Mouse (Mus musculus) forebrain, embryonic 13.5 days (tissue): Measurements from ENCODE around the gene Zc3h14. TPM values are rescaled to one million over a fixed set of nuclear protein-coding genes. Genes with fewer than 3 reads are reported as not detected.

ENCODE experiments used
- ATAC-seq: fragments of 200-750 bp; cut with Nextera tagmentation; 2 replicates; pipeline ENCODE4 v1.8.0; 2017
- H3K27ac ChIP-seq: fragments of 300-500 bp; sonication (generic); 2 replicates; pipeline ENCODE4 v1.5.1; 2015; ENCODE audit warnings: inconsistent platforms, mild to moderate bottlenecking, moderate library complexity
- H3K27me3 ChIP-seq: fragments of 300-500 bp; sonication (generic); 2 replicates; pipeline ENCODE4 v1.6.1; 2015; ENCODE audit warnings: mild to moderate bottlenecking, inconsistent platforms
- H3K36me3 ChIP-seq: fragments of 300-500 bp; sonication (generic); 2 replicates; pipeline ENCODE4 v1.6.1; 2015; ENCODE audit warnings: mild to moderate bottlenecking, inconsistent platforms; ENCODE audit not compliant: poor library complexity, severe bottlenecking
- H3K4me1 ChIP-seq: fragments of 300-500 bp; sonication (generic); 2 replicates; pipeline ENCODE4 v1.6.1; 2015; ENCODE audit warnings: inconsistent platforms
- H3K4me2 ChIP-seq: fragments of 300-500 bp; sonication (generic); 2 replicates; pipeline ENCODE4 v1.6.1; 2015; ENCODE audit warnings: inconsistent platforms, mild to moderate bottlenecking, moderate library complexity
- H3K4me3 ChIP-seq: fragments of 300-500 bp; sonication (generic); 2 replicates; pipeline ENCODE4 v1.5.1; 2015; ENCODE audit warnings: mild to moderate bottlenecking, inconsistent platforms
- H3K9ac ChIP-seq: fragments of 300-500 bp; sonication (generic); 2 replicates; pipeline ENCODE4 v1.6.1; 2015; ENCODE audit warnings: mild to moderate bottlenecking, inconsistent platforms
- H3K9me3 ChIP-seq: fragments of 300-500 bp; sonication (generic); replicated peaks from 2 replicates; pipeline ENCODE4 v1.6.1; 2016; ENCODE audit warnings: inconsistent platforms
- WGBS: fragments of 180-500 bp; shearing (Covaris S2); methylation state at CpG from one replicate; pipeline ENCODE4 v1.1.7; 2015; 5-methylcytosine and 5-hydroxymethylcytosine counted together
- polyA plus RNA-seq: library from polyadenylated mRNA; unstranded; fragments of >200 nt; fragmentation: Nextera tagmentation; extraction: Ambion mirVana; gene quantifications from 2 replicates; pipeline ENCODE4 v1.2.1, GENCODE M21; 2015

Gene Zc3h14
- polyA plus RNA-seq, 1 experiment from 2014 or later = 125 TPM

DNA sequence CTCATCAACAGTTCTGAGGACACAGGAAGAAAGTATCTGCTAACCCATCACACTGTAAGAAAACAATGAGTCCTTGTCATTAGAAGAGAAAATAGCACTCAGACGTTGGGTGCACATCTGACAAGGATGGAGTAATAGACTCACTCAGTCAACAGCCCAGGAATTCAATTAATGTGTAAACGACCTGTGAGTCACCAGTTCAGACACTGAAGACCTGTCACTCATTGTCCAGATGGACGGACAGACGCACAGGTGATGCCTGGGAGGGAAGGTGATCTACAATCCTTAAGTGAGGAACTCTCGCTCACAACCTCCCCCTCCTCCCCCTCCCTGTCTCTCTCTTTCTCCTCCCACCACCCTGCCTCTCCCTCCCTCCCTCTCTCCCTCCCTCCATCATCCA lies 21.8 kb upstream of the Zc3h14 start:
- Histone ChIP-seq H3K36me3 (0 out of 2 replicates have a peak, but pooled peaks cover 5% of the 10 kb centered on the region), H3K4me3 (no peak overlapping the region), H3K27ac (no peak overlapping the region), H3K9ac (no peak overlapping the region), H3K9me3 (no peaks in the 10 kb centered on the region), H3K27me3 (no peaks in the 10 kb centered on the region), H3K4me2 (no peak overlapping the region), H3K4me1 (peaks cover 18% of the 10 kb centered on the region)
- ATAC-seq = no peak
- WGBS = 65% methylated on average over 5 of the region's 5 CpGs

DNA sequence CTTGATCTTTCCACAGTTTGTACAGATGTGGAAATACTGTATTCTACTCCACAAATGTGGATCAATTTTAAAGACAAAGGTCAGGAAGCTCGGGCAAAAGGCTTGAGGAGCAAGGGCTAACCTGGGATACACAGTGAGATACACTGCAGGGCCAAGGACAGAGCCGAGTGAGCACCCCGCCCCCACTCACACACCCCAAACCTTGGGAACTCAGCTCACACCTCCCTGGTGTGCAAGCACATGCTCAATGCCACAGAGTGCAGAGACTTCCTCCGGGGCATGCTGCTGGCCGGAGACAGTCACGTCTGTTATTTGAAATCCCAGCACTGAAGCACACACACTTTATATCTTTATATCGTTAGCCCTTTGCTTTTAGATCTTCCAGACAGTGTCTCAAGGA lies 20.7 kb upstream of the Zc3h14 start:
- no peaks in the 10 kb centered on the region for H3K27me3 ChIP-seq
- no peak for ATAC-seq
- H3K4me3 ChIP-seq = no peak overlapping the region
- no peak overlapping the region for H3K27ac ChIP-seq
- 0 out of 2 replicates have a peak, but pooled peaks cover 5% of the 10 kb centered on the region for H3K36me3 ChIP-seq
- H3K4me2 ChIP-seq = no peak overlapping the region
- no peaks in the 10 kb centered on the region for H3K9me3 ChIP-seq
- 86% methylated on average over 7 of the region's 7 CpGs for WGBS
- H3K9ac ChIP-seq = no peak overlapping the region
- peaks cover 7% of the 10 kb centered on the region for H3K4me1 ChIP-seq

DNA sequence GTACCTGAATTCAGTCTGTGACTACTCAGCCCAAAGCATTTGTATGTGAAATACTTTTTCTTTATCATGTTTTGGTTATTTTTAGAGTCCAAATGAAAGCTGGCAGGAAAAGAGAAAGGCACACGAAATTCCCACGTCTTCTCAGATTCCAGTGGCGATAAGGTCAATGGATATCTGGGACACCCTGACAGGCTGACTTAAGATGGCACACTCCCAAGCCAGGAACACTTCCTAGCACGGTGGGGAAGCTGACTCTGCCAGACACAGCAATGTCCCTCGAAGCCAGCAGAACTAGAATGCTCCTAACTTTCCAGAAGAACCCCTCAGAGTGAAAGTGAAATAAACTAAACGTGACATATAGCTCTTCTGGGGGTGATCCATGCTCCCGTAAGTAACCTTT lies 19.6 kb upstream of the Zc3h14 start:
- no peaks in the 10 kb centered on the region for H3K9me3 ChIP-seq
- WGBS = 84% methylated on average over 7 of the region's 7 CpGs
- no peaks in the 10 kb centered on the region for H3K27me3 ChIP-seq

DNA sequence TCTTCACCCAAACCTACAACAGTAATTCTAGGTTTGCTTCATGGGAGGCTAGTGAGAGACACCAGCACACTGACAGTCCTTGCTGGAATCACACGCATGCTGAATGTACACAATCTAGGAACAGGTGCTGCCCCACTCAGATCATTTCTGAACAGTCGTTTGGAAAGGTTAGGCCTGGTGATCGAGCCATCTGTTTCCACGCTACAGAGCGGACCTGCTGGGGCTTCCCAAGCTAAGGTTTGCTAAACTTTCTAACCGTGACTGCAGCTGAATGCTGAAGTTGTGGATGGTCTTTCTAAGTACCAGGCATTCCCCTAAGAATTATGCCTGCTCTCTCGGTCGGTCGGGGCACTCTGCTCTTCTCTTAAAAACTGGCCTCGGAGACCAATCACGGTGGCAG lies 16.1 kb upstream of the Zc3h14 start:
- no peak for ATAC-seq
- H3K9me3 ChIP-seq = no peaks in the 10 kb centered on the region
- no peak overlapping the region for H3K27ac ChIP-seq
- no peaks in the 10 kb centered on the region for H3K27me3 ChIP-seq
- no peak overlapping the region for H3K4me3 ChIP-seq
- H3K36me3 ChIP-seq = no peaks in the 10 kb centered on the region
- no peak overlapping the region for H3K9ac ChIP-seq
- H3K4me2 ChIP-seq = no peak overlapping the region
- 87% methylated on average over 11 of the region's 11 CpGs for WGBS
- peaks cover 23% of the 10 kb centered on the region for H3K4me1 ChIP-seq

More for the DNA sequence above, 19.6 kb upstream of the Zc3h14 start:
- H3K27ac ChIP-seq = no peak overlapping the region
- H3K4me1 ChIP-seq = no peaks in the 10 kb centered on the region
- no peak overlapping the region for H3K9ac ChIP-seq
- 0 out of 2 replicates have a peak, but pooled peaks cover 5% of the 10 kb centered on the region for H3K36me3 ChIP-seq
- H3K4me3 ChIP-seq = no peak overlapping the region
- no peak overlapping the region for H3K4me2 ChIP-seq
- ATAC-seq = no peak

DNA sequence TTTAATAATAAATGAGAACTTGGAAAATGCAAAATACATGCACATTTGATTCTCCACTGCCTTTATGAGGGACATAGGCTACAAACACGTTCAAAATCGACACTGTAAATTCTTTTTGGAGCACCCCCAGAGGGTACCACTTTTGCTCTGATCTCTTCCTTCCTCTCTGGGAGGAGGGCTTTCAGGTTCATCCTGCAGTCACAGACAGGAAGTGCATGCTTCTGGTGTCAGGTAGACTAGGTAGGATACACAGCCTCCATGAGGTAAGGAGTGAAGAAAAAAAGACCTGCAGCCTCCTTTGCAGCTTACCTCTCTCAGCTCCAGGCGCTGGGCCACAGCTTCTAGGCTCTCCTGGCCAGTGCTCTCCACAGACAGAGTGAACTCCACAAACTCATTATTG lies 13.6 kb upstream of the Zc3h14 start:
- Histone ChIP-seq H3K36me3 (no peaks in the 10 kb centered on the region), H3K27me3 (0 out of 2 replicates have a peak, but pooled peaks cover 1% of the 10 kb centered on the region), H3K4me3 (peak overlapping the region; percentile 61), H3K9me3 (no peaks in the 10 kb centered on the region), H3K4me2 (peak overlapping the region; percentile 85), H3K27ac (no peak overlapping the region), H3K4me1 (peaks cover 38% of the 10 kb centered on the region), H3K9ac (peak overlapping the region; percentile 81; the same call in 1 of the 2 replicates)
- no peak for ATAC-seq
- WGBS = 75% methylated on average over 3 of the region's 3 CpGs

DNA sequence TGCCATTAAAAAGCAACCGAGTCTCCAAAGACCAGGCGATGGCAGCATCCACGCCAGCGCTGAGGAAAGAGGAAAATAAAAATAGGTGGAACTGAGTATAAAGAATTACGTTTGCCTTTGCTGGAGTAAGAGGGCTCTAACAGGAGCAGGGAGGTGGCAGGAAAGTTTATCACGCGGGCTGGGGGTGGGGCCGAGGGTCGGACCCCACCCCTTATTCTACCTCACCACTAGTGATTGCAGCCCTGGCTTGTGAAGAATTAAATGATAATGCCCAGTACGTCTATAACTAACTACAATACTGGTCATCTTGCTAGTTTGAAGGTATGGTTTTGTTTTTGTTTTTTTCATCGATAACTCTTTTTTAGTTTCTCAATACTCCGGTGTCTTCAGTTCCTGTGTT lies 13.0 kb upstream of the Zc3h14 start:
- Histone ChIP-seq H3K27ac (no peak overlapping the region), H3K36me3 (no peaks in the 10 kb centered on the region), H3K9ac (peak overlapping the region; percentile 81), H3K4me3 (peak overlapping the region; percentile 61), H3K27me3 (0 out of 2 replicates have a peak, but pooled peaks cover 4% of the 10 kb centered on the region), H3K9me3 (no peaks in the 10 kb centered on the region), H3K4me1 (peaks cover 39% of the 10 kb centered on the region), H3K4me2 (peak overlapping the region; percentile 85)
- ATAC-seq = no peak
- WGBS = 17% methylated on average over 12 of the region's 12 CpGs

DNA sequence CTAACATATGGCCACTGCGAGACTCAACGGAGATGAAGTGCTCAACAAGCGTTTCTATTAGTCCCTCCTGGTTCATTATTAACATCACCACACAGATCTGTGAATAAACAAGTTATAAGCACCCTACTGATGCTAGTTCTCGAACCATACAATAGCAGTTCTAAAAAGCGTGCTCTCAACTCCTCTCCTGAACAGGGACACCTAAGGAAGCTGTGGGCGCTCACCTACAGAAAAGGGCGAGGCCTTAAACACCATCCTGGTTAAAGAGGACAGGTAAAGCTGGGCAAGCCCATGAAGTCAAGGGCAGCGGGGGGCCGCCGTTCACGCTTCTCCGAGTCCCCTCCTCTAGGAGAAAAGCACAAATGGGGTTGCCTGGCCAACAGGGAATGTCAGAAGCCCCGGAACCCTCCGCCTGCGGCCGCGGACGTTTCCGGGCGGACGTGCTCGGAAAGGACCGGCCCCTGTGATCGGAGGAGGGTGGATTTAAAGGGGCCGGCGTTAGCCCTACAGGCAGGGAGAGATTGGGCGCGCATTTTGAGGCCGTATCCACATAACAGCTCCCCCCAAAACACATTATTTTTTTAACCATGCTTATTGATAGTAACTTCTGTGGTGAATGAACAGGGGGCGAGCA lies 12.4 kb upstream of the Zc3h14 start:
- H3K4me1 ChIP-seq = peaks cover 39% of the 10 kb centered on the region
- H3K4me2 ChIP-seq = peak overlapping the region; percentile 85
- H3K27me3 ChIP-seq = 0 out of 2 replicates have a peak, but pooled peaks cover 4% of the 10 kb centered on the region
- peak overlapping the region; percentile 81 for H3K9ac ChIP-seq
- peak; percentile 94 for ATAC-seq
- peak overlapping the region; percentile 48 for H3K27ac ChIP-seq
- no peaks in the 10 kb centered on the region for H3K9me3 ChIP-seq
- H3K36me3 ChIP-seq = no peaks in the 10 kb centered on the region
- H3K4me3 ChIP-seq = peak overlapping the region; percentile 61
- under 1% methylated on average over 30 of the region's 30 CpGs for WGBS

DNA sequence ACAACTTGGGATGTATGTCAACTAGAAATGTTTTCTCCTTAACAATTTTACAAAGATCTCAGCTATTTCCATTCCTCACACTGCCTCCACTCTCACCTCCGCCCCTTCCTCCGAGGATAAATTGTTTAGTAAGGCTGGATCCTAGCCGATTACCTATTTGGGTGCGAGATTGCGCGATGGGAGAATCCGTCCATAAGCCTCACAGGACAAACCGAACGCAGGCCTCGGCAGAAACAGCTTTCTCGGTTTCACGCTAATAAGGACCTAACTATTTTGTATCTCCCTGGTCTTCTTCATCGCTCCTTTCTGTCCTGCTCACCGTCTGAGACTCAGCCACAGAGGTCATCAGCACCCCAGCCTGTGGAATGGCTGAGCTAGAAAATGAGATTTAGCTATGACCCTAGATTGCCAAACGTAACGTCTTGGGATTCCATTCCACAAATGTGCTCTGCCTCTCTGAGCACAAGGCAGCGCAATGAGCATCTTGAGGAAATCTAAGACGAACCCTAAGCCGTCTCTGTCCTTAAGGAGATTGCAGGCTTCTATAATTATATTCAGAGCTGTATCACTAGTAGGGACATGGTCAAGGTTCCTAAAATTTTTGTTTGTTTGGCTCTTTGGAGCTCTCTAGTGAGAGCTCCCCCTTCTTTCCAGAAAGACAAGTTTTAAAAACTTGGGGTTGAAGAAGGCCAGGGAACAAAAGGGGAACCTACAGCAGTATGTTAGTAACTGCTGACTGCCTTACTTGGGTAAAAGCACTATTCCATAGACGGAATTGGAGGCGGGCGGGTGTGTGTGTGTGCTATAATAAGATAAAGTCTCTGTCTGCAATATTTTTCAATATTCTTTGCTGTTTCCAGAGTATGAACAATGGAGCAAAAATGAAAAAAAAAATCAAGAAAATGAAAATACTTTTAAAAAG lies 11.6 kb upstream of the Zc3h14 start:
- 0 out of 2 replicates have a peak, but pooled peaks cover 4% of the 10 kb centered on the region for H3K27me3 ChIP-seq
- 7% methylated on average over 22 of the region's 22 CpGs for WGBS
- no peaks in the 10 kb centered on the region for H3K9me3 ChIP-seq
- peak overlapping the region; percentile 85 for H3K4me2 ChIP-seq
- H3K4me3 ChIP-seq = peak overlapping the region; percentile 61
- no peaks in the 10 kb centered on the region for H3K36me3 ChIP-seq
- H3K9ac ChIP-seq = peak overlapping the region; percentile 81
- peaks cover 39% of the 10 kb centered on the region for H3K4me1 ChIP-seq
- peak overlapping the region; percentile 48 for H3K27ac ChIP-seq
- ATAC-seq = peak; percentile 46

DNA sequence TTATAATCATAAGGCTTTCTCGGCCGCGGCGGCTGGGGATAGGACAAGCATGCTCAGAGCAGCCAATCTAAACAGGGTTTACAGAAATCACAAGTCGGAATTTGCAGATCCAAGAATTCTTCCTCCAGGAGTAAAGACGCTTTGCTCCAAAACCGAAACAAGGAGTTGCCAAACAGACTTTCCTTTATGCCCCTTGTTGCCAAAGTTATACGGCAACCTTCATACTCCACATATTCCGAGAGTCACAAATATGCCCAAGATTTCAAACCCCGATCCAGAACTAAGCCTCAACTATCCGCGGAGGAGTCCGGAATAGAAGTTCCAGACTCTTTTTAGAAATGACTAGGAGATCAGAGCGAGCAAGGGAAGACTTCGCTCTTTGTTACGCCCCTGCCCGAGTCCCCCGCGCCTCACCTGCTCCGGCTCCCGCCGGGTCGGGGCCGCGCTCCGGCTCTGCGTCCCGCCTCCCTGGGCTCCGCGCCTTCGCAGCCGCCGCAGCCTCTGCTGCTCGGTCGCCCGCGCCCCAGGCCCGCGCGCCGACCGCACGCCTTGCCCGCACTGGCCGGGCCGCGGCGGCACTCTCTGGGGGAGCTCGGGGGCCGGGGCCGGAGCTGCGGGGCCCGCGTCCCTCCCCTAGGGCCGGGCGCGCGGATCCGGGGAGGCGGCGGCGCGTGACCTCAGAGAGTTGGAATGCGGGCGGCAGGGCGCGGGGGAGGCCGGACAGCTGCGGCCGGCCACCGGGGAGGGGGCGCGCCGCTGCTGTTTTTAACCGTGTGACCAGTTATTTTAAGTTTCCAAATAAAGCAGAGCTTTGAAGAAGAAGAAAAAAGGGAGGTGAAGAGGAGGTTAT lies 9.6 kb upstream of the Zc3h14 start, which contains the start of gene Ptpn21:
Gene Ptpn21, minus strand, starts transcription at position 455 of the 850 bp plus-strand sequence.
- peak; percentile 64 for ATAC-seq
- Histone ChIP-seq H3K4me2 (peak within 1 kb of the TSS; percentile 88), H3K4me3 (peak within 1 kb of the TSS; percentile 80), H3K27ac (peak within 1 kb of the TSS; percentile 19; the same call in 1 of the 2 replicates), H3K4me1 (peaks cover 44% of the 10 kb centered on the region), H3K27me3 (0 out of 2 replicates have a peak, but pooled peaks cover 4% of the 10 kb centered on the region), H3K9ac (peak within 1 kb of the TSS; percentile 87), H3K36me3 (no peaks in the 10 kb centered on the region), H3K9me3 (no peaks in the 10 kb centered on the region)
- 2% methylated on average over 75 of the region's 75 CpGs for WGBS

DNA sequence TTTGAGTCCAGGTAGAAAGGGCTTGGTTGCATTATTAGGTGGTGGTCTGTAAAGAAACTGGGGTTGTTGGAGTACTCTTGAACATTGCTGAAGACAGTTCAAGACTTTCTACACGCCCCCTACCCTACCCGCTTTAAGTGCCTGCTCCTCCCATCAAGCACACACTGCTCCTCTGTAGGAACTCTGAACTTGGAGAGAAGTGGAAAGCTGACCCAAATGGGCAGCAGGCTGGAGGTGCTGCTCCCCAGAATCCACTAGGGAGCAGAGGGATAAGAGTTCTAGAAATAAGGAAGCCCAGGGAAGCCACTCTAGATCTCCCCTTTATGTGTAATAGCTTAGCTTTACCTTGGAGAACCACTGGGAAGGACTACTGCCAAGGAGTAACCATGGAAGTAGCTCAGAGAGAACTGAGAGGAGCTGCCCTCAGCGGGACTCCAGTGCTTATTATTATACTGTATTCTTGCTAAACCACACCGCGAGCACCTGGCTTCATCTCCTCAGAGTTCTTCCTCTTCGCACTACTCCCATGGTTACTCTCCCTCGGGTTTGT lies 8.9 kb upstream of the Zc3h14 start:
- ATAC-seq = no peak
- H3K36me3 ChIP-seq = no peaks in the 10 kb centered on the region
- no peak overlapping the region for H3K27ac ChIP-seq
- H3K4me1 ChIP-seq = peaks cover 43% of the 10 kb centered on the region
- H3K27me3 ChIP-seq = 0 out of 2 replicates have a peak, but pooled peaks cover 4% of the 10 kb centered on the region
- H3K4me2 ChIP-seq = peak overlapping the region; percentile 88
- peak overlapping the region; percentile 87 for H3K9ac ChIP-seq
- 9% methylated on average over 7 of the region's 7 CpGs for WGBS
- H3K9me3 ChIP-seq = no peaks in the 10 kb centered on the region
- peak overlapping the region; percentile 80 for H3K4me3 ChIP-seq

DNA sequence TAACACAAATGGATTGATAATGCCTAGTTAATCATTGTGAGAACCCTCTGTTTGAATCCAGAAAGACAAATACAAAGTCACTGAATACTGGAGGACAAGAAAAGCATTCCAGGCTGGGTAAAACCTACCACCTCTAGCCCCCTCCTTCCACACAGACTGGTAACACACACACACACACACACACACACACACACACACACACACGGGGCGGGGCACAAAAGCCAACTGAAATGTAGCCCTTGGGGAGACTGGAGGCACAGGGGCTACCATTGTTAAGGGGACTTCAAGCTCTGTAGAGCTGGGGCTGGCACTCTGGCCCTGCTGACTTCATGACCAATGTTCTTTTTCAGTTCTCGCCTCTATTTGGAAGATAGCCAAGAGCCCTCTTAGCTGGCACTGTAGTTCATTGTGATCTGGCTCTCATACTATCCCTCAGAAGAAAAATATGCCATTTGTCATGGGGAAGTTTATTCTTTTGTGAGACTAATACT lies 5.7 kb upstream of the Zc3h14 start:
- 0 out of 2 replicates have a peak, but pooled peaks cover 4% of the 10 kb centered on the region for H3K27me3 ChIP-seq
- 47% methylated on average over 3 of the region's 3 CpGs for WGBS
- peak; percentile 17; the same call in 1 of the 2 replicates for ATAC-seq

More for the DNA sequence above, 5.7 kb upstream of the Zc3h14 start:
- H3K9ac ChIP-seq = no peak overlapping the region
- H3K4me2 ChIP-seq = no peak overlapping the region
- H3K36me3 ChIP-seq = no peaks in the 10 kb centered on the region
- H3K4me3 ChIP-seq = no peak overlapping the region
- H3K9me3 ChIP-seq = no peaks in the 10 kb centered on the region
- peaks cover 21% of the 10 kb centered on the region for H3K4me1 ChIP-seq
- H3K27ac ChIP-seq = no peak overlapping the region
